Mouse (Mus musculus) limb, embryonic 11.5 days (tissue): ENCODE measurements around the gene Acta2. TPM values are rescaled to one million over a fixed set of nuclear protein-coding genes. Genes with fewer than 3 reads are reported as not detected.

Experiments used
- polyA plus RNA-seq: library from polyadenylated mRNA; unstranded; fragments of >200 nt; fragmentation: Nextera tagmentation; extraction: Ambion mirVana; gene quantifications from 2 replicates; pipeline ENCODE4 v1.2.1, GENCODE M21; 2014

Acta2 gene
- polyA plus RNA-seq, 1 experiment from 2014 or later, result 48.5 TPM

Other genes with a start within 250 kb of the Acta2 start
- not detected in 2 replicates for gene Lipk, start 247.3 kb downstream of the Acta2 start, polyA plus RNA-seq
- gene Lipn, start 188.2 kb downstream of the Acta2 start, polyA plus RNA-seq, result not detected in 2 replicates
- gene Lipm, start 154.7 kb downstream of the Acta2 start, polyA plus RNA-seq, result not detected in 2 replicates
- 0.16 TPM in 1 of 2 replicates, not detected in the other for gene Ankrd22, start 89.5 kb downstream of the Acta2 start, polyA plus RNA-seq
- 11.9 and 12.0 TPM in 2 replicates for gene Stambpl1, start 63.4 kb downstream of the Acta2 start, polyA plus RNA-seq
- gene Fas, start 35.1 kb upstream of the Acta2 start, polyA plus RNA-seq, result 0.44 and 0.72 TPM in 2 replicates
- gene Ch25h, start 219.6 kb upstream of the Acta2 start, polyA plus RNA-seq, result 2.5 and 2.7 TPM in 2 replicates